Mouse (Mus musculus) ES-E14 (cell line): ENCODE measurements around the gene a.

Experiments
- HCFC1 ChIP-seq: IDR thresholded peaks from 2 replicates; pipeline ENCODE4 v1.6.1; 2012; ENCODE audit warnings: low read length, inconsistent platforms, borderline replicate concordance; ENCODE audit not compliant: insufficient read depth
- ZNF384 ChIP-seq: IDR thresholded peaks from 2 replicates; pipeline ENCODE4 v1.6.1; 2012; ENCODE audit warnings: low read depth, low read length, inconsistent platforms

DNA sequence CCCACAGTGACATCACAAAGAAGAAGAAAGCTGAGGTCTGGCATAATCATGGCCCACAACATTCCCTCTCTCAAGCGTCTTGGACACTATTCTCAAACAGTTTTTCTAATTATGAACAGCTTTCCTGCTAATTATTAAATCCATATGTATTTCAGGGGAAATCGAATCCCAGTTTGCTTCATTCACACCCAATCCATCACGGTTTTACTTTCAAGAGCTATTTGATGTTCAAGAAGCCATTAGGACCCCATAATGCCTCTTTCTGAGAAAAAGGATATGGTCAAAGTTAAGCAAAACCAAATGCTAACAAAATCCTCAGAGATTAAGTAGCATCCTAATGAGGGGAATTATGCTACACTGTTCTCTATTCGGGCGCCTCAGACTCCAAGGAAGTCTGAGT is 181.8 kb downstream of the a start:
- TF ChIP-seq ZNF384 (no peak), HCFC1 (no peak)
